Mouse (Mus musculus) heart, adult 8-10 months (tissue): ENCODE data around the gene Triml2. TPM values are rescaled to one million over a fixed set of nuclear protein-coding genes. Genes with fewer than 3 reads are reported as not detected.
A peak's percentile ranks its signal among the peaks of the same experiment; 100 is the strongest.

Experiments
- DNase-seq: peaks from one replicate; pipeline ENCODE4 v3.0.0; 2022; ENCODE audit warnings: low spot score
- total RNA-seq, 4 experiments: library from RNA; stranded (reverse); gene quantifications; 2 replicates each; pipeline ENCODE4 v1.2.4; 2022

The Triml2 gene
- total RNA-seq, result not detected

DNA sequence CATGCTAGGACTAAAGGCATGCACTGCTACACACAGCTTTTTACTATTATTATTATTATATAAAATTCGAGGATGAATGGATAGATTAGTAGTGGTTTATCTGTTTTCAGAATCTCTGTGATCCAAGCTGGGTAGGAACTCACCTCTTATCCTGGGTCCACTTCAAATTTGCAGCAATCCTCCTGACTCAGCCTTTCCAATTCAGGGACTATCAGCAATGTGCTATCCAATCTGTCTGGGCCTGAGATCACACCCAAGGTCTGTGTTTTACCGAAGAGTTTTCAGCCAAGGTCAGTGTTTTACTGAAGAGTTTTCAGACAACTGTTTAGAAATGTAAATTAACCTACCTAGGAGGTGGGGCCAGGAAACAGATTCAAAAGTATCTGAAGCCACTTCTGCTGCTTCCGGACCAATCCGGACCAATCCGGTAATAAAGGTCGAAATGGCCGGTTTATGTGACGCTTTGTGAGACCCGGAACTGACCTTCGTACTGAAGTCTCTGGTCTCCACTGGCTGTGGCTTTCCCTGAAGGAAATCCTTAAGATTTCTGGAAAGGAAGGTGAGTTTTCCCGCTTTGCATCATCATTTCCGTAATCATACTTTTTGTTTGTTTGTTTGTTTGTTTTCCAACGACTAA lies at the start of gene Triml2:
Gene Triml2, plus strand, starts transcription at position 488 of the 637 bp plus-strand sequence.
- no peak for DNase-seq

DNA sequence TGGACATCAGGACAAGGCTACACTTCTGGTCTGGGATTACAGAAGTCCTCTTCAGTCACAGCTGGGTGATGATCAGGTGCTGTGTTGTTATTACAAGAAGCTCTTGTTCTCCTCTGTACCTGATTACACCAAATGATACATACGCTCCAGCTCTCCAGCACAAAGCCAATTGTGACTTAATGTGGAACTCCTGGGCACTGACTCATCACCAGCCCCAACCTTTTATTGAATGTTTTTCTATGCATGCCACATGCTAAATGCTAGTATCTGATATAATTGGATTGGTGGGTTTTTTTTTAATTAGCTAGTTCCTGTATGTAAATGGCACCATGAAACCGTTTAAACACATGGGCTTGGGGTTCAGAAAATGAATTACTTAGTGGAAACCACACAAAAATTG lies 39.0 kb upstream of the Triml2 start, which contains the start of gene Triml1:
Gene Triml1, minus strand, starts transcription at position 101 of the 400 bp plus-strand sequence.
- no peak for DNase-seq

DNA sequence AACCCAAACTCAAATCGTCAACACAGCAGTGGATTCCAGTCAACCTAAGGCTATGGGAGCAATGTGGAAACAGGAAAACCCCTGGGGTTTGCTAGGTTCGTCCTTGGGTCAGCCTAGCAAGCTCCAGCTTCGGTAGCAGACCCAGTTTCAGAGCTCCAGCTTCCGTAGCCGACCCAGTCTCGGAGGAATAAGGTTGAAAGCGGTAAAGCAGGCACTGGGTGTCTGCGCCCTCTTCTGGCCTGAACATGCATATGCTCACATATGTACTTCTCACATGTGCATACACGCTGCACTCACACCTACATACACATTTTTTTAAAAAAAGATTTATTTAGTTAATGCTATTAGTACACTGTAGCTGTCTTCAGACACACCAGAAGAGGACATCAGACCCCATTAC lies 31.0 kb upstream of the Triml2 start:
- DNase-seq, result no peak

DNA sequence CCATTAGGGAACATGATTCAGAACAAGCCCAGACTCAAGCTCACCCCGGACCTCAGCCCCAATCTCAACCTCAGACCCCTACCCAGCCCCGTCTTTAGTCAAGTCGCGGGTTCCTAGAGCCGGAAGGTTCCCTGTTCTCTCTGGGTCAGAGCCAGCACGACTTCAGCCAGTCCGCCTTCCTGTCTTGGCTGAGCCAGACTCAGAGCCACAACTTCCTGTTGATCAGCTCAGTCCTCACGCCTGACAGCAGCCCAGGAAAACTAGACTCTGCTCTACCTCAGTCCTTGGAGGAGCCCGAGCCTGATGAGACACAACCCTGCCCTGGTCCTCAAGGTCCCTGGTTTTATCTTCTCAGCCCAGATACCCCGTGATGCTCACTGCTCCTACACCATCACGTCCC lies 17.1 kb upstream of the Triml2 start:
- DNase-seq, result no peak

DNA sequence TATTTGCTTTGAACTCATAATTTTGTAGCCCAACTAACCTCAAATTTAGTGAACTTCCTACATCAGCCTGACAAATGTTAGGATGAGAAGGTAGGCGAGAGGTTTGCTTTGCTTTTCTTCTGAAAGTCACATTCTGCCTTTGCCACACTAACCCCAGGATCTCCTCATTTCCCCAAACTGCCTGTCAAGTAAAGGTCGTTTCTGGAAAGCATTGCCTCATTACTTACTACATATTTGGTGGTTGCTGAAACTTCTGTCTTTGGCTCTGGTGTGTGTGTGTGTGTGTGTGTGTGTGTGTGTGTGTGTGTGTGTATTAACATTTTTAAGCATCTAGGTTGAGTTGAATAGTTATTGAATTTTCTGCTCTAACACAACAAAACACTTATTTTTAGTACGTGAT lies 15.9 kb upstream of the Triml2 start:
- no peak for DNase-seq

DNA sequence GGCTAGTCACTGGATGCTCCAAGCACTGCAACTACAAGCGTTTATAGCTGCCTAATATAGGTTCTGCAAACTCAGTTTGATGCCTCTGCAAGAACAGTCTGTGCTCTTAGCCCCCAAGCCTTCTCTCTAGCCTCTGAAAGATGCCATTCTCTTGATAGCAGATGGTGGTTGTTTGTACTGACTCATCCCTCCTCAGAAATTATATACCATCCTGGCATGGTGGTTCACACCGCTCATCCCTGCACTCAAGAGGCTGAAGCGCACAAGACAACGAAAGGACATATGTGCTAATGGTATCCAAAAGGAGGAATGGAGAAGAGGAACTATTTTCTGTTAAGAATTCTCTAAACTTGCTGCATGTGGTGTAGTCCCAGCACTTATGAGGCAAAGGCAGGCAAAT lies 12.3 kb upstream of the Triml2 start:
- no peak for DNase-seq

DNA sequence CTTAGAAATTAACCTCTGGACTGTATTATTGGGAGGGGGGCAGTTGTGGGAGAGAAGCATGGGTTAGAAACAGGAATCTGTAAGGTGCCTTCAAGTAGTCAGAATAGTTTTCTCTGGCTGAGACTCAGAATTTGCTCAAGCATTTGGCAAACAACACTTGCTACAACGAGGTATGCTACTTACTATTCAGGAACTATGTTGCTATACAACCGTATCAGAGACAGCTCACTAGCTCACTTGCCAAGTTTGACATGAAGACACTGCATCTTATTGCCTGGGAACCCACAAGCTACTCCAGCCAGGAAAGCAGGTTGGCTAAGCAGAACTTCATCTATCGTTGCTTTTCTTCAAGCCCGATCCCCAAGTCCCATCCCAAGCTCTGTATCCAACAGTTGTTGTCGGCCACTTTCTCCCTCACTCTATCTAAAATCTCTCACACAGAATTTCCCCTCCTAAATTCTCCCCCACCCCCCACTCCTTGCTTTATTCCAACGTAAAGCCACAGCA lies 11.0 kb upstream of the Triml2 start:
- DNase-seq, result no peak

DNA sequence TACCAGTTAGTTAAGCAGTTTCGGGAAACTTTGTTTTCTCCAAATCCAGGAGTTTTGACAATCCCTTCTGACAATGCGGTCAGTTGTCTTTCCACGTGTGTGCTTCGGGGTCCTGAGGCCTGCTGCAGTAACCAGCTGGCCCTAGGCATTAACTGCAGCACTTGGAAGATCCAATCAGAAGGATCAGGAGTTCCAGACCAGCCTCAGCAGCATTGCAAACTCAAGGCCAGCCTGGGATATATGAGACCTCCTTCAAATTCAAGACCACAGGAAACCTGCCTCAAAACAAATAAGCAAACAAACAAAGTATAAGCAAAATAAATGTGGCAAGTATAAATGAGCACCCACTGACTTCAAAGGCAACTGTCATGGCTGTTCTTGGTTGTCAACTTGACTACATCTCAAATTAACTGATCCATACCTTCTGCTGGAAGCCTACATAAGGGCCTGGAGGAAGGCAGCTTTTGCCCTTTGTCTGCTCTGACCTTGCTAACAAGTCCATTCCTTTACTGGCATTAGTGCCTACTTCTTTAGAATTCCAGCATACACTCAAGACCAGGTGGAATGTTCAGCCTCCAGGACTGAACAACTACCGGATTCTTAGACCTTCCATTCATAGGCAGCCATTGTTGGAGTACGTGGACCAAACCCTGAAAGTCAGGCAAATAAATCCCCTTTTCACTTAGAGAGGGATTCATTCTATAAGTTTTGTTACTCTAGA lies 3.4 kb upstream of the Triml2 start:
- DNase-seq, result no peak

DNA sequence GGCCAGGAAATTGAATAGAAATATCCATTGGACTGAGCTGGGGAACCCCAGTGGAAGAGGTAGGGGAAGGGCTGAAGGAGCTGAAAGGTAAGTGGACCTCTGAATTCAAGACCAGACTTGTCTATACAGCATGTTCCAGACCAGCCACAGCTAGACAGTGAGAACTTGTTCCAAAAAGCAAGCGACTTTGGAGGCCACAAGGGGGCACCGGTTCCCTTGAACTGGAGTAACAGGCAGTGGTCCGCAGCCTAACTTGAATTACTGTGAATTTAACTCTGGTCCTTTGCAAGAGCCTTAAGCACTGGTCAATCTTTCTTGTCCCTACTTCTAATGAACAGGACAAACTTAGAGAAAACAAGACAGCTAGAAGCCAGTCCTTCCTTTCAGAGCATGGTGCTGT lies 2.1 kb upstream of the Triml2 start:
- no peak for DNase-seq

DNA sequence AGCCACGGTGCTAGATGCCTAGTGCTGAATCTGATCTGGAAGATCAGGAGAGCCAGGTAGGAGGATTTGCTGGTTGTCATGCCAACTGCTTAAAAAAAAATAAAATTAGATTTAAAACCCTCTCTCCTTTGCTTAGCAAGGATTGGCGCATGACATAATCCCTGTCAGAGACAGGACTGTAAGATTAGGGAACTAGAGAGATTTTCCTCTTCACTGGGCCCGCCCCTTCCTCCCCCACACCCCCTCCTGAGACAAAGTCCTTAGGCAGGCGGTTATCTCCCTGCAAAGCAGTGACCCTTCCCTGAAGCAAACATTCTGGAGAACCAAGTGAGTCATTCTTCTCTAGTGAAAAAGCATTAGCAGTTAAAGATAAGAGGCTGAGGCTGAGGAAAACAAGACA lies 1.2 kb upstream of the Triml2 start:
- peak; percentile 1 for DNase-seq

DNA sequence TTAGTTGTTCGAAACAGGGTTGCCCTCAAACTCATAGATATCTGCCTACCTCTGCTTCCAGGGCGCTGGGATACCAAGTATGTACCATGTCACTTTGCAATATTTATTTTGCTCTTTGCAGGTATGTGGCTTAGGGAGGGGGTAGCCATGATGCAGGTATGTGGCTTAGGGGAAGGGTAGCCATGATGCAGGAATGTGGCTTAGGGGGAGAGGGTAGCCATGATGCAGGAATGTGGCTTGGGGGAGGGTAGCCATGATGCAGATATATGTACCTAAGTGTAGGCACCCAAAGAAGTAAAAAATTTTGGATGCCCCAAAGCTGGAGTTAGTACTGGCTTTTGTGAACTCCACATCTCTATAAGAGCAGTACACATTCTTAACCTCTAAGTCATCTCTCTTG lies 1.9 kb downstream of the Triml2 start:
- no peak for DNase-seq

DNA sequence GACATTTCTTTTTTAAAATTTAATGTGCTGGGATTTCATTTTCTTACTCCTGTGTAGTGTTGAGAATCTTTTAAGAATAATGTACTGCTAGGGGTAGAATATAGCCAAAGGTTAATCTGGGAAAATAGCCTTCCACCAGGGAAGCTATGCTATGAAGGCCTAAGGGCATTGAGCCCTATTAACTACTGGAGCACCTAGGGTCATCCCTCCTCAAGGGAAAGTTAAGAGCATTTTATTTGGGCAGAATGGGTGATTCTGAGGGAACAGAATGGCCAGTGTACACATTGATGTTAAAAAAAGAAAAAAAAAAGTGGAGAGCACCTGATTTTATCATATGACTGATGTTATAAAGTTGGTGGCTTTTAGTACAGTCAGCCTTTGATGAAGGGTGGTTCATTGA lies 35.2 kb downstream of the Triml2 start:
- no peak for DNase-seq

DNA sequence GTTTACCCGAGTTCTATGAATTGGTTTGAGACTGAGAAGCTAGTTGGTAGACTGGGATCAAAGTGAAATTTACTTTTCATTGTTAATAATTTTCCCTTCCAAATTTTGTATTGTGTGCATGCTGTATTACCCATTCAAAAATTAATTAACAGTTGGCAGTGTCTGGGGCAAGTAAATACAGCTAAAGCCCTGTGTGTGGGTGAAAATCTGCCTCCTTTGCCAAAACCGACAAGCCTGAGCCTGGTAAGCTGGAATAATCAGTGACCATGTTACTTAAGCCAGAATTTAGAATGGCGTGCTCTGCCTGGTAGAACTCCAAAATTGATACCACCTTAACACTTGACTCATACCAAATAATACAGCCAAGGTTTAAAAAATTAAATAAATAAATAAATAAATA lies 63.0 kb downstream of the Triml2 start:
- DNase-seq, result no peak

Other genes with a start within 250 kb of the Triml2 start
- not detected for gene Triml1, start 39.1 kb upstream of the Triml2 start, total RNA-seq
- not detected for gene Zfp42, start 126.4 kb downstream of the Triml2 start, total RNA-seq